Mouse (Mus musculus) lung, adult 2 months (tissue): ENCODE results near the gene Atoh7.

Experiments
- CTCF ChIP-seq: fragments of 200-500 bp; IDR thresholded peaks from 2 replicates; pipeline ENCODE4 v1.5.1; 2011; ENCODE audit warnings: mild to moderate bottlenecking, low read length, control low read depth; ENCODE audit not compliant: insufficient read depth
- POLR2A ChIP-seq: fragments of 200-500 bp; IDR thresholded peaks from 2 replicates; pipeline ENCODE4 v1.6.1; 2011; ENCODE audit warnings: low read depth, mild to moderate bottlenecking, control low read depth, low read length, borderline replicate concordance; ENCODE audit errors: extremely low read depth

DNA sequence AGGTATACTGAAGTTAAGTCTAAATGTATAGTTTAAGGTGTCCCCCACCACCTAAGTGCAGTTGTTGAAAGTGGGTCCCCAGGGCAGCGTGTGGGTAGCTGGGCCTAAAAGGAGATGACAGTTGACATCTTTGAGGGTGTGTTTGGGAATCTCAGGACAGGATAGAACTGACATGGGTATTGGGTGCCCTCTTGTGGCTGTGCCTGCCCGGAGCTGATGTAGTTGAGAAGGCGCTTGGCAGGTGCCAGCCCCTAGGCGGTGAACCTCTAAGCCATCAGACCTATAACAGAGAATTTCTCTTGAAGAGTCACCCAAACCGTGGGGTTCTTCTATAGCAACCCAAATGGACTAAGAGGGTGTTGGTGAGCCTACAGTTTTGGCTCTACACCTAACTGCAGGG lies 33.5 kb upstream of the Atoh7 start:
- TF ChIP-seq CTCF (peak; percentile 93), POLR2A (no peak)
